Mouse (Mus musculus) neural tube, embryonic 15.5 days (tissue): ENCODE measurements at regions not wholly inside any gene's neighbourhood (a gene's known extent, or its start where the extent isn't known, plus 50 kb on each side); places are given as distances from the start of the nearest gene placed in this dataset.

Experiments
- ATAC-seq: fragments of 200-750 bp; cut with Nextera tagmentation; 2 replicates; pipeline ENCODE4 v1.8.0; 2017; ENCODE audit warnings: mild to moderate bottlenecking, moderate TSS enrichment, moderate library complexity; ENCODE audit not compliant: low FRiP score
- H3K27ac ChIP-seq: fragments of 300-500 bp; sonication (generic); replicated peaks from 2 replicates; pipeline ENCODE4 v1.5.1; 2015; ENCODE audit warnings: mild to moderate bottlenecking, inconsistent platforms
- H3K27me3 ChIP-seq: fragments of 300-500 bp; sonication (generic); replicated peaks from 2 replicates; pipeline ENCODE4 v1.6.1; 2015; ENCODE audit warnings: inconsistent platforms
- H3K36me3 ChIP-seq: fragments of 300-500 bp; sonication (generic); 2 replicates; pipeline ENCODE4 v1.6.1; 2015; ENCODE audit warnings: inconsistent platforms
- H3K4me1 ChIP-seq: fragments of 300-500 bp; sonication (generic); 2 replicates; pipeline ENCODE4 v1.6.1; 2015; ENCODE audit warnings: inconsistent platforms
- H3K4me2 ChIP-seq: fragments of 300-500 bp; sonication (generic); 2 replicates; pipeline ENCODE4 v1.6.1; 2015; ENCODE audit warnings: inconsistent platforms, mild to moderate bottlenecking, moderate library complexity
- H3K4me3 ChIP-seq: fragments of 300-500 bp; sonication (generic); replicated peaks from 2 replicates; pipeline ENCODE4 v1.5.1; 2015; ENCODE audit warnings: mild to moderate bottlenecking, inconsistent platforms
- H3K9ac ChIP-seq: fragments of 300-500 bp; sonication (generic); replicated peaks from 2 replicates; pipeline ENCODE4 v1.6.1; 2015; ENCODE audit warnings: mild to moderate bottlenecking, inconsistent platforms
- H3K9me3 ChIP-seq: fragments of 300-500 bp; sonication (generic); replicated peaks from 2 replicates; pipeline ENCODE4 v1.6.1; 2016; ENCODE audit warnings: inconsistent platforms
- WGBS: fragments of 180-500 bp; shearing (Covaris S2); methylation state at CpG from one replicate; pipeline ENCODE4 v1.1.7; 2015; ENCODE audit warnings: mixed read lengths; 5-methylcytosine and 5-hydroxymethylcytosine counted together

DNA sequence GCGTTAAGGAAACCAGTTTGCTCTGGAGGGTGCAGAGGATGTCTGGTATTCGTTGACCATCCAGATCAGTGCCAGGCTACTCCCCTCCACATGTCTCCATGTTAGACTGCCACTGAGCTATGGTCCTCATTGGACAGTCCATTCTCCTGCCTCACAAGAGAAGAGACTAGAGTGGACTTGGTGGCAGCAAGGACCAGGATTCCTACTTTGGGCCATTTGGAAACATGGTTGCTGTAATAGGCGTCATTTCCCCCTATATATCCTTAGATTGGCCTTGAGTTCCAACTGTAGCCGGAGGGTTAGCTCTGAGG lies 72.6 kb downstream of the Rpusd4 start:
- H3K9ac ChIP-seq: no peak overlapping the region
- 91% methylated on average over 4 of the region's 4 CpGs for WGBS
- peaks cover 13% of the 10 kb centered on the region for H3K4me1 ChIP-seq
- no peak overlapping the region for H3K4me2 ChIP-seq
- no peaks in the 10 kb centered on the region for H3K9me3 ChIP-seq
- no peak overlapping the region for H3K27ac ChIP-seq
- ATAC-seq: no peak
- no peaks in the 10 kb centered on the region for H3K36me3 ChIP-seq
- H3K27me3 ChIP-seq: peaks cover 21% of the 10 kb centered on the region; the same call in 1 of the 2 replicates
- H3K4me3 ChIP-seq: no peak overlapping the region

DNA sequence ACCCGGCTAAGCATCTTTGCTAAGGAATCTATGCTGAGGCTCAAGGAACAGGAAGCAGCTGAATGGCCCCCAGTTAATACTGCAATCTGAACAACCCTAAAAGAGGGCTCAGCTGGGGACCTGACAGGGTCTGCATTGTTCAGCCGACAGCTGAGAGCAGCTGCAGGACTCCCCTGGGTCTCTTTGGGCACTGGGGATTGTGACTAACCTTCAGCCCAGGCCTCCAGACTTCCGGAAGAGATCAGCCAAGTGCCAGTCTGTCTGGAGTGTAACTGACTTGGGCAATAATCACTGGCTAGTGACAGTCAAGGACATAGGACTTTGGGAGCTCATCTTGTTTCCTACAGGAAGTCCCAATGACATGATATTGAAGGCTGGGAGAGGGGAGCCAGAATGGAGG lies 73.1 kb downstream of the Rpusd4 start:
- Histone ChIP-seq H3K4me1 (peaks cover 10% of the 10 kb centered on the region), H3K9ac (no peak overlapping the region), H3K36me3 (no peaks in the 10 kb centered on the region), H3K9me3 (no peaks in the 10 kb centered on the region), H3K27me3 (peaks cover 20% of the 10 kb centered on the region; the same call in 1 of the 2 replicates), H3K27ac (no peak overlapping the region), H3K4me2 (no peak overlapping the region), H3K4me3 (no peak overlapping the region)
- no peak for ATAC-seq
- WGBS: 18% methylated on average over 3 of the region's 3 CpGs

DNA sequence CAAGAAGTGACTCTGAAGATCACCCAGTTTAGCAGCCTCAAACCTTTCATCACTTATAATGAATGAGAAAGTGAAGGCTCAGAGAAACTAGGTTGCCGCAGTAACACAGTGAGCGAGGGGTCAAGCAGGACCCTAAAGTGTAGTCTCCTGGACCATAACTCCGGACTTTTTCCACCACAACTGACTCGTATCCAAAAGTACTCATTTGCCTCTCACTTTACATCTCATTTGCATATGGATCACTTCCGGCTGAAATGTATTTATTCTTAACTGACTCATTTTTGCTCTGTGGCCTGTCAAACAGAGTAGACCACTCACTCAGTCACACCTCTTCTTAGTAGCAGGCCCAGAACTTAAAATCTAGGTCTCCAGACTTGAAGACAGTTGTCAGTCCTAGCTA lies 73.7 kb downstream of the Rpusd4 start:
- Histone ChIP-seq H3K4me2 (no peak overlapping the region), H3K4me1 (peaks cover 4% of the 10 kb centered on the region), H3K9me3 (no peaks in the 10 kb centered on the region), H3K27ac (no peak overlapping the region), H3K36me3 (no peaks in the 10 kb centered on the region), H3K27me3 (peaks cover 20% of the 10 kb centered on the region; the same call in 1 of the 2 replicates), H3K4me3 (no peak overlapping the region), H3K9ac (no peak overlapping the region)
- WGBS: 77% methylated on average over 5 of the region's 5 CpGs
- ATAC-seq: no peak

DNA sequence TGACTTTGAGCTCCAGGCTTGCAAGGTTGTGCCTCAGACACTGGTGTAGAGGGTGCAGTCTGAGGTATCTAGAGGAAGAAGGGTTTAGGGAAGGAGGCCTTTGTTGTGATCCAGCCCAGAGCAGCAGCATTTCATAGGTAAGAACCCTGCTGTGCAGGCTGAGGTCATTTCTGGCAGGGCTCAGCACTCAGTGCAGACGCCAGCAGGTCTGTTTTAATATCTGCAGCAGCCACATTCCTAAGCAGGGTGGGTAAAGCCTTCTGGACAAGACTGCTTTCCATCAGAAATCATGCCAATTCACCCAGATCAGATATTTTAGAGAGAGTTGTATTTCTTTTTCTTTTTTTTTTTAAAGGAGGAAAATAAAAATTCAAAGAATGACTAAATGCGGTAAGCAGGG lies 74.8 kb downstream of the Rpusd4 start:
- ATAC-seq: no peak
- WGBS: 57% methylated on average over 2 of the region's 2 CpGs
- H3K4me1 ChIP-seq: 0 out of 2 replicates have a peak, but pooled peaks cover 3% of the 10 kb centered on the region
- peaks cover 17% of the 10 kb centered on the region; the same call in 1 of the 2 replicates for H3K27me3 ChIP-seq
- no peak overlapping the region for H3K4me2 ChIP-seq
- no peak overlapping the region for H3K4me3 ChIP-seq
- H3K36me3 ChIP-seq: no peaks in the 10 kb centered on the region
- H3K9ac ChIP-seq: no peak overlapping the region
- H3K27ac ChIP-seq: no peak overlapping the region
- H3K9me3 ChIP-seq: no peaks in the 10 kb centered on the region

DNA sequence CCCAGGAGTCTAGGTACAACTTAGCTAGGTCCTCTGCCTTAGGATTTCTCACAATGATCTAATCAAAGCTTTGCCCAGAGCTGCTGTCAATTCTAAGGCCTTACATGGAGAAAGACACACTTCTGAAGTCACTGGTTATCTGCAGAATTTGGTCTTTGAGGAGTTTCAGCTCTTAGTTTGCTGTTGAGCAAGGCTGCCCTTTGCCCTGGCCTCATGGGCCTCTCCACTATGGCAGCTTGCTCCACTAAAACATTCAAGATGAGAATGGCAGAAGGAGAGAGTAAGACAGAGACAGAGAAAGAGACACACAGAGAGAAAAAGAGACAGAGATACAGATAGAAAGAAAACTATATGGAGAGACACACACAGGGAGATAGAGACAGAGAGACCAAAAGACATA lies 75.7 kb downstream of the Rpusd4 start:
- no peaks in the 10 kb centered on the region for H3K9me3 ChIP-seq
- no peak overlapping the region for H3K27ac ChIP-seq
- H3K4me2 ChIP-seq: no peak overlapping the region
- H3K4me1 ChIP-seq: 0 out of 2 replicates have a peak, but pooled peaks cover 3% of the 10 kb centered on the region
- no peak for ATAC-seq
- no peak overlapping the region for H3K4me3 ChIP-seq
- no peak overlapping the region for H3K9ac ChIP-seq
- peaks cover 14% of the 10 kb centered on the region; the same call in 1 of the 2 replicates for H3K27me3 ChIP-seq
- no peaks in the 10 kb centered on the region for H3K36me3 ChIP-seq

DNA sequence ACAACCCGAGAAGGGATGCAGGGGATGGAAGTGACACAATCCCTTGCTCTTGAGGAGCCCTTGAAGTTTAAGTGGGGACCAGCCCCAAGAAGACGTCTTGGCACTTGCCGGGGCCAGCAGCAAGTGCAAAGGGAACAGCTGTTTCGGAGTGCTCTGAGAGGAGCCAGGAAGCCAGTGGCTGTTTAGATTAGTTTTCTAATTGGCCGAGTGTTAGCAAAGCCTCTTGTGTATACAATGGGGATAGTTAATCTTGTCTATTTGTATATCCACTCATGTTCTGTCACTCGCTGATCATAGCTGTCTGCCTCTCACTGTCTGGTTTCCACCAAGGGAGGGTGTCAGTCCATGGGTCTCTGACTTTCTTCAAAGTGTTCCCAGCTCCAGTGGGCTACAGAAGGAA lies 76.6 kb upstream of the Cdon start:
- Histone ChIP-seq H3K27me3 (0 out of 2 replicates have a peak, but pooled peaks cover 11% of the 10 kb centered on the region), H3K4me2 (no peak overlapping the region), H3K36me3 (no peaks in the 10 kb centered on the region), H3K9ac (no peak overlapping the region), H3K27ac (no peak overlapping the region), H3K9me3 (no peaks in the 10 kb centered on the region), H3K4me1 (0 out of 2 replicates have a peak, but pooled peaks cover 3% of the 10 kb centered on the region), H3K4me3 (no peak overlapping the region)
- no peak for ATAC-seq
- 55% methylated on average over 6 of the region's 6 CpGs for WGBS

DNA sequence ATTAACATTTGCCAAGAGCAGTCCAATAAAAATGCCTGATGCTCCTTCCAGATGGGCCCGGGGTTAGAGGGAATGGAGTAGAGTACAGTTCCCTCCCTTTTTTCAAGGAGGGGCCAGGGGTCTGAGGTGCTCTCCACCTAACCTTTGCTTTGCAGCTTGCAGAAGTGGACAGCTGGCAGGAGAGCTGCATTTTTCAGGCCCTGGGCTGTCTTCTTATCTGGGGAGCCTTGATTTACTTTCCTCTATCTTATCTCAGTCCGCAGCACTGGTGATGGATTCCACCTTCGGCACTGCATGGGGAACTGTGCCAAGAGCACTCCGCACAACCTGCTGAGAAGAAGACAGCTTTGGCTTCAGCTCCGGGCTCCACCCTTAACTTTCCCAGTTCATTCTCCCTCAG lies 74.5 kb upstream of the Cdon start:
- Histone ChIP-seq H3K27ac (no peak overlapping the region), H3K4me3 (no peak overlapping the region), H3K4me2 (no peak overlapping the region), H3K36me3 (no peaks in the 10 kb centered on the region), H3K9ac (no peak overlapping the region), H3K4me1 (no peaks in the 10 kb centered on the region), H3K9me3 (no peaks in the 10 kb centered on the region), H3K27me3 (0 out of 2 replicates have a peak, but pooled peaks cover 3% of the 10 kb centered on the region)
- ATAC-seq: no peak
- 63% methylated on average over 5 of the region's 5 CpGs for WGBS

DNA sequence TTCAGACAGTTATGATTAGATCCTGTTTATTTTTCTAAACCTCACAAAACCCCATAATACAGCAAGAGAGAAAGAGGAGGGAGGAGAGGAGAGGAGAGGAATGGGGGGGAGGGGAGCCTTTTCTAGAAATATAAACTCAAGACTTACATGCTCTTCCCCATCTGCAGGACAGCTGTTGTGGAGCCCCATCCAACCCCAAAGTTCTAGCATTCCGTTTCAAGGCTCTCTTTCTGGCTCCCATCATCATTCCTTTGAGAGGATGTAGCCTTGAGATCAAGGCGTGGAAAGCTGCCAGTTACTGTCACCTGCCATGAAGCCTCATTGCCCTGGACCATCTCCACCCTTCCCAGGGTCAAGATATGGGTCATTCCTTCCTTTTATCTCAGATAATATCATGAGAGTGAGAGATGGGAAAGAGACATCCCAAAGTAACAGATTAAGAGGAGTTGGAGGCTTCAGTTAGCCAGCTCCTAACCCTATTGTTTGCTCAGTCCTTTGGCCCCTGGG lies 70.8 kb upstream of the Cdon start:
- H3K9me3 ChIP-seq: no peaks in the 10 kb centered on the region
- H3K4me3 ChIP-seq: no peak overlapping the region
- no peaks in the 10 kb centered on the region for H3K27me3 ChIP-seq
- peaks cover 6% of the 10 kb centered on the region for H3K4me1 ChIP-seq
- no peak for ATAC-seq
- no peak overlapping the region for H3K27ac ChIP-seq
- no peaks in the 10 kb centered on the region for H3K36me3 ChIP-seq
- 83% methylated on average over 2 of the region's 2 CpGs for WGBS
- no peak overlapping the region for H3K4me2 ChIP-seq
- H3K9ac ChIP-seq: no peak overlapping the region

DNA sequence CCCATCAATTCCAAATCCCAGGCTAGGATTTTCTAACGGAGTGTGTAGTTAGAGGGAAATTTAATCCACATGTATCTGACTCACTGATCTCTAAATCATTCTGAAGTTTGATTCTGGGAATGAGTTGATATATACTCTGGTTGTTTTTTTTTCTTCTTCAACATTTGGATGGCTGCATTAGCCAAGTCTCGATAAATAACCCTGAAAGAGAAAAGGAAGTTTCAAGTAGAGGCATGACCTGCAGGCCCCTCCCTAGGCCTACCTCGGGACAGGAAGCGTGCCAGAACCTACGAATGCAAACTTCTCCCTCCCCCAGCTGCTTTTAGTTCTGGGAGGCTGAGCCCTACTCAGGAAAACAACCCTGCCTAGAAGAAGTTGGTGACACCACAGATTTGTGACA lies 69.4 kb upstream of the Cdon start:
- no peak for ATAC-seq
- H3K4me1 ChIP-seq: peaks cover 6% of the 10 kb centered on the region
- 84% methylated on average over 5 of the region's 5 CpGs for WGBS
- H3K4me2 ChIP-seq: no peak overlapping the region
- H3K9ac ChIP-seq: no peak overlapping the region
- H3K9me3 ChIP-seq: no peaks in the 10 kb centered on the region
- no peaks in the 10 kb centered on the region for H3K36me3 ChIP-seq
- no peaks in the 10 kb centered on the region for H3K27me3 ChIP-seq
- H3K27ac ChIP-seq: no peak overlapping the region
- no peak overlapping the region for H3K4me3 ChIP-seq

DNA sequence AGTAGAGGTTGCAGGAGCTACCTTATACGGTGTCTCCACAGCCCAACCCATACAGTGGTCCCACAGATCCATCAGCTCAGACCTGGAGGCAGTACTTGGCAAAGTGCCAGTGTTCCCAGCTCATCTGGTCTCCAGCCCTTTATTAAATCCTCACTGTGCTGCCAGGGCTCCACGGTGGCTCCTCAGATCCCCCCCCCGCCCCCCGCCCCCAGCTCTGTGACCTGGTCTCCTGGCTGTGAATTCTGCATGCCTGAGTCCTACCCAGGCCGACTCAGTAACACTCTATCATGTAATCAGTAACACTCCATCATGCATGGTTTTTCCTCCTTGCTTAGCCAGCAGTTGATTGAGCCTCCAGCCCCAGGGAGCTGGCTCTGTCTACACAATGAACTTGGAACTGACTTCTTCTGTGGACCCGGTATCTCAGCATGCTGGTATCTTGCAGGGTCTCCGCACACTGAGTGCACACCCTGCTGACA lies 66.2 kb upstream of the Cdon start:
- Histone ChIP-seq H3K4me3 (no peak overlapping the region), H3K4me1 (peaks cover 6% of the 10 kb centered on the region), H3K4me2 (no peak overlapping the region), H3K27ac (no peak overlapping the region), H3K36me3 (no peaks in the 10 kb centered on the region), H3K27me3 (0 out of 2 replicates have a peak, but pooled peaks cover 5% of the 10 kb centered on the region), H3K9ac (no peak overlapping the region), H3K9me3 (no peaks in the 10 kb centered on the region)
- no peak; the same call in 1 of the 2 replicates for ATAC-seq
- WGBS: 55% methylated on average over 7 of the region's 7 CpGs

DNA sequence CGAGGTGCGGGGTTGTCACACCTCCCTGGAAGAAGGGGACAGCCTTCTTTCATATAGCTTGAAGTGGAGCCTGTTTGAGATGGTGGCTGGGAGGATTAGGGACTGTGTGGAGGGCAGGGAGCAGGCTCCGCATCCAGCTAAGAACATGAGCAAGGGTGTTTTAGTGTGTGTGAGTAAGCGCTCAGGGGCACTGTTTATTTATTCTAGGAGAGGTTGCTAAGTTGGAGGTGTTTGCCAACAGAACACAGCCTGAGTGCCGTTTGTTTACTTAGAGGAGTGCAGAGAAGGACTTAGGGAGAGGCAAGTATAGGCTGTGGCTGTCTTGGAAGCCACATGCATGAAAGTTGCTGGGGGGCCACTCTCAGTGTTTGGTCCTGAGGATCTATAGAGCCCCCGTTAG lies 61.2 kb upstream of the Cdon start:
- no peaks in the 10 kb centered on the region for H3K9me3 ChIP-seq
- no peak overlapping the region for H3K9ac ChIP-seq
- H3K27ac ChIP-seq: no peak overlapping the region
- no peak overlapping the region for H3K4me3 ChIP-seq
- WGBS: 73% methylated on average over 6 of the region's 6 CpGs
- no peak for ATAC-seq
- peaks cover 12% of the 10 kb centered on the region; the same call in 1 of the 2 replicates for H3K27me3 ChIP-seq
- peaks cover 25% of the 10 kb centered on the region for H3K4me1 ChIP-seq
- no peaks in the 10 kb centered on the region for H3K36me3 ChIP-seq
- no peak overlapping the region for H3K4me2 ChIP-seq

DNA sequence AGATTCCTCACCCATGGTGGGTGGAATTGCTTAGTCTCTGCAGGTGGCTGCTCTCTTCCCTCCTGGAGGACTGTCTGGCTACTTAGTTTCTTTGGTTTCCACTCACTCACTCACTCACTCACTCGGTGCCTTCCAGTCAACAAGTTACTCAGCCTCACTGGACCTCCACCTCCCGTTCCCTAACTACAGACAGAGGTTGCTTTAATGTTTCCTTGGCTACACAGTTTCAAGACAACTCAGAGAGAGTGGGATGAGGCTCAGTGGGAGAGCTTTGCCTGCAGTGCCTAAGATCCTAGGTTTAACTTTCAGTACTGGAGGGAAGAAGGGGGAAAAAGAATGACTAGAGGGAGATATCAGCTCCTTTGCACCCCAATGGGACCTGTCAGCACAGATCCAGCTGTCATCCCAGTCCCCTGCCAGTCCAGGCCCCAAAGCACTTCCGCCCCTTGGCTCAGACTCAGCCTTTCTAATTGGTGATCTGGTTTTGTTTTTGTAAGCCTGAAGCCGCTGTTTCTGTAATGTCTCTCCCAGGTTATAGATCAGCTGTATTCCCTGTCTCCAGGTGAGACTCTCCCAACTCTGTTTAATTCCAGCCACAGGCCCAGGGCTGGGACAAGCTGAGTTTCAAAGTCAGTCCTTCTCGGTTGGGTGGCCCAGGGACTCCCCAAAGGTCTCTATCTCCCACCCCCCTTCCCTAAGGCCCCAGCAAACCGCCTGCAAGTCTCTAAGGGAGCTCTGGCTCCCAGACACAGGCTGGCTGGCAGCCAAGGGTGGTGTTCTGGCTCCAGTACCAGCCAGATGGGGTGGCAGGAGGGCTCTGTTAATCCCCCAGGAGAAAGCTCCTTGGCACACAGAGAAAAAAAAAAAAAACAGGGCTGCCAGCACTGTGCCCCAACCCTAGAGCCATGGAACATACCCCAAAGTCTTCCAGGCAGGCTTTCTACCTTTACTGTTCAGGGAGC lies 60.5 kb upstream of the Cdon start:
- Histone ChIP-seq H3K36me3 (no peaks in the 10 kb centered on the region), H3K27ac (peak overlapping the region; percentile 37; the same call in 1 of the 2 replicates), H3K4me3 (no peak overlapping the region), H3K4me1 (peaks cover 22% of the 10 kb centered on the region), H3K27me3 (peaks cover 12% of the 10 kb centered on the region; the same call in 1 of the 2 replicates), H3K9me3 (no peaks in the 10 kb centered on the region), H3K4me2 (peak overlapping the region; percentile 11; the same call in 1 of the 2 replicates), H3K9ac (no peak overlapping the region)
- WGBS: 37% methylated on average over 6 of the region's 6 CpGs
- ATAC-seq: peak; percentile 59
